18 mouse cellular contexts compared by ENCODE assay signal in genomic region chr1:120109741-120110432, GRCm38 (mm10). TPM values are rescaled to one million over a fixed set of nuclear protein-coding genes. Genes with fewer than 3 reads are reported as not detected.
DNase-seq lines count a peak whose midpoint lies in the region; ATAC-seq and TF ChIP-seq lines count a peak whose summit lies in the region.
"Had no signal": no experiment of that assay in that cellular context is flagged by ENCODE, and none has a peak within 500 bp of the region (broad histone marks: within the 10 kb centered on the region; RNA-seq: fewer than 3 reads in every experiment).

No protein-coding gene starts in this region.

- H3K4me1 ChIP-seq in midbrain, embryonic 11.5 days (ENCODE audit: control insufficient read depth, insufficient read depth, low read length), result no peaks in the 10 kb centered on the region
- H3K4me1 ChIP-seq in midbrain, postnatal 0 days (ENCODE audit: insufficient read depth, low read length), result no peaks in the 10 kb centered on the region
- no peaks in the 10 kb centered on the region for H3K4me1 ChIP-seq in kidney, embryonic 16.5 days (ENCODE audit: insufficient read depth, low read length)
- H3K4me1 ChIP-seq: forebrain, embryonic 12.5 days; heart, embryonic 13.5 days had no signal

- no peak for TF ChIP-seq CTCF in midbrain, postnatal 0 days (IDR thresholded peaks at IDR 0.05)
- no peak for TF ChIP-seq CTCF in left cerebral cortex, adult 2 months (IDR thresholded peaks at IDR 0.05)

- no peaks in the 10 kb centered on the region for H3K27me3 ChIP-seq in midbrain, embryonic 11.5 days (ENCODE audit: control insufficient read depth, insufficient read depth, low read length)
- no peaks in the 10 kb centered on the region for H3K27me3 ChIP-seq in midbrain, postnatal 0 days (ENCODE audit: insufficient read depth, low read length)
- no peaks in the 10 kb centered on the region for H3K27me3 ChIP-seq in kidney, embryonic 16.5 days (ENCODE audit: insufficient read depth, low read length)
- H3K27me3 ChIP-seq: embryonic facial prominence, embryonic 13.5 days; forebrain, embryonic 12.5 days; heart, embryonic 13.5 days had no signal

- peaks cover 16% of the 10 kb centered on the region for H3K36me3 ChIP-seq in midbrain, embryonic 11.5 days (ENCODE audit: control insufficient read depth, insufficient read depth, low read length)
- peaks cover 16% of the 10 kb centered on the region for H3K36me3 ChIP-seq in midbrain, postnatal 0 days (ENCODE audit: insufficient read depth, low read length)
- H3K36me3 ChIP-seq in kidney, embryonic 16.5 days (ENCODE audit: insufficient read depth, low read length), result peaks cover 23% of the 10 kb centered on the region

- DNase-seq in midbrain, embryonic 11.5 days (ENCODE audit: low spot score, missing footprints), result peak; percentile 2
- no peak for DNase-seq in midbrain, postnatal 0 days (ENCODE audit: low spot score)
- peak; percentile 76 to 90 for DNase-seq in kidney, postnatal 25 days
- no peak for DNase-seq in gastrocnemius, adult 8-10 months (ENCODE audit: low spot score in 2 of 2)
- no peak for DNase-seq in layer of hippocampus, adult 18-20 months (ENCODE audit: low spot score in 2 of 2)
- DNase-seq in left cerebral cortex, adult 2 months (ENCODE audit: extremely low spot score in 1 of 2, low spot score in 2 of 2), result no peak
- DNase-seq: adrenal gland, postnatal 10 days; cerebellum, adult 11 months; cerebellum, adult 8-10 months; cerebellum, postnatal 25 days; forebrain, postnatal 0 days; gastrocnemius, postnatal 36 days; heart, adult 11 months; heart, postnatal 36 days had no signal

- no peaks in the 10 kb centered on the region for H3K9me3 ChIP-seq in midbrain, embryonic 11.5 days (ENCODE audit: control insufficient read depth, low read length)
- no peaks in the 10 kb centered on the region for H3K9me3 ChIP-seq in midbrain, postnatal 0 days (ENCODE audit: low read length)
- H3K9me3 ChIP-seq in kidney, embryonic 16.5 days (ENCODE audit: low read length), result peaks cover 8% of the 10 kb centered on the region

- no peak overlapping the region for H3K4me2 ChIP-seq in midbrain, embryonic 11.5 days
- H3K4me2 ChIP-seq in midbrain, postnatal 0 days (ENCODE audit: low read depth, low read length, poor library complexity, severe bottlenecking), result no peak overlapping the region
- no peak overlapping the region for H3K4me2 ChIP-seq in kidney, embryonic 16.5 days (replicated peaks; ENCODE audit: low read depth, low read length)
- H3K4me2 ChIP-seq: embryonic facial prominence, embryonic 13.5 days; forebrain, embryonic 12.5 days; heart, embryonic 13.5 days had no signal

- WGBS in midbrain, embryonic 11.5 days, result 89% methylated on average over 19 of the region's 19 CpGs
- WGBS in midbrain, postnatal 0 days, result 86% methylated on average over 19 of the region's 19 CpGs
- 79% methylated on average over 19 of the region's 19 CpGs for WGBS in kidney, embryonic 16.5 days

- intact Hi-C loops in left cerebral cortex, adult 2 months (cut with DNase I), result no loop called here

- no peak overlapping the region for H3K27ac ChIP-seq in midbrain, embryonic 11.5 days (ENCODE audit: low read depth, low read length)
- no peak overlapping the region for H3K27ac ChIP-seq in midbrain, postnatal 0 days (ENCODE audit: low read depth, low read length)
- peak overlapping the region; percentile 60; the same call in 1 of the 2 replicates for H3K27ac ChIP-seq in kidney, embryonic 16.5 days (ENCODE audit: low read length)
- no peak overlapping the region for H3K27ac ChIP-seq in left cerebral cortex, adult 2 months
- H3K27ac ChIP-seq: embryonic facial prominence, embryonic 13.5 days; forebrain, embryonic 12.5 days; heart, embryonic 13.5 days had no signal

- ATAC-seq in midbrain, embryonic 11.5 days (ENCODE audit: low FRiP score), result no peak
- ATAC-seq in midbrain, postnatal 0 days (ENCODE audit: low FRiP score), result no peak
- ATAC-seq in kidney, embryonic 16.5 days (ENCODE audit: low FRiP score, low TSS enrichment), result peak; percentile 42; the same call in 1 of the 2 replicates
- ATAC-seq: forebrain, postnatal 0 days had no signal

- H3K4me3 ChIP-seq in midbrain, embryonic 11.5 days (ENCODE audit: low read depth, low read length), result no peak overlapping the region
- H3K4me3 ChIP-seq in midbrain, postnatal 0 days (ENCODE audit: low read depth, low read length), result no peak overlapping the region
- no peak overlapping the region for H3K4me3 ChIP-seq in kidney, embryonic 16.5 days (ENCODE audit: low read length)
- H3K4me3 ChIP-seq in left cerebral cortex, adult 2 months, result no peak overlapping the region
- H3K4me3 ChIP-seq: embryonic facial prominence, embryonic 13.5 days; forebrain, embryonic 12.5 days; heart, embryonic 13.5 days had no signal

- no peak overlapping the region for H3K9ac ChIP-seq in midbrain, embryonic 11.5 days (ENCODE audit: low read length)
- H3K9ac ChIP-seq in midbrain, postnatal 0 days (replicated peaks; ENCODE audit: low read length, poor library complexity, severe bottlenecking), result no peak overlapping the region
- H3K9ac ChIP-seq in kidney, embryonic 16.5 days (replicated peaks; ENCODE audit: low read length), result no peak overlapping the region
- H3K9ac ChIP-seq: embryonic facial prominence, embryonic 13.5 days; forebrain, embryonic 12.5 days; forebrain, postnatal 0 days; heart, embryonic 13.5 days had no signal

RNA-seq across cellular contexts. Expression of gene Dbi, which starts 11.0 kb away (rescaled TPM):
- 690 and 715 TPM in 2 replicates for polyA plus RNA-seq in midbrain, embryonic 11.5 days (2014; fragmentation: Nextera tagmentation; extraction: Ambion mirVana)
- 515 and 540 TPM in 2 replicates for total RNA-seq in midbrain, postnatal 0 days (2014; rRNA removed)
- polyA plus RNA-seq in midbrain, postnatal 0 days (2015; fragmentation: Nextera tagmentation; extraction: Ambion mirVana), result 1,809 and 1,897 TPM in 2 replicates
- polyA plus RNA-seq in kidney, embryonic 16.5 days (2015; fragmentation: Nextera tagmentation; extraction: Ambion mirVana), result 658 and 708 TPM in 2 replicates
- 100 to 1,000 TPM; 117 to 144 (median 142) TPM for total RNA-seq in gastrocnemius, adult 8-10 months (2022)
- total RNA-seq in layer of hippocampus, adult 18-20 months (2021), result 100 to 1,000 TPM; 351 to 386 TPM
- total RNA-seq in left cerebral cortex, adult 2 months (2021), result 100 to 1,000 TPM; 202 to 252 TPM

RNA-seq across cellular contexts. Expression of gene 3110009E18Rik, which starts 11.1 kb away (rescaled TPM):
- 26.4 and 27.1 TPM in 2 replicates for polyA plus RNA-seq in midbrain, embryonic 11.5 days (2014; fragmentation: Nextera tagmentation; extraction: Ambion mirVana)
- 0.77 and 1.9 TPM in 2 replicates for total RNA-seq in midbrain, postnatal 0 days (2014; rRNA removed)
- polyA plus RNA-seq in midbrain, postnatal 0 days (2015; fragmentation: Nextera tagmentation; extraction: Ambion mirVana), result 11.4 and 15.7 TPM in 2 replicates
- polyA plus RNA-seq in kidney, embryonic 16.5 days (2015; fragmentation: Nextera tagmentation; extraction: Ambion mirVana), result 13.5 and 16.7 TPM in 2 replicates
- total RNA-seq in gastrocnemius, adult 8-10 months (2022), result 1 to 10 TPM; 3.6 to 5.2 (median 4.1) TPM
- total RNA-seq in layer of hippocampus, adult 18-20 months (2021), result 1 to 10 TPM; 6.7 to 7.8 TPM
- total RNA-seq in left cerebral cortex, adult 2 months (2021), result 1 to 10 TPM; 6.3 to 6.8 TPM

RNA-seq across cellular contexts. Expression of gene Tmem37, which starts 36.0 kb away (rescaled TPM):
- 6.8 and 7.3 TPM in 2 replicates for polyA plus RNA-seq in midbrain, embryonic 11.5 days (2014; fragmentation: Nextera tagmentation; extraction: Ambion mirVana)
- total RNA-seq in midbrain, postnatal 0 days (2014; rRNA removed), result 2.7 and 4.0 TPM in 2 replicates
- 6.9 and 7.5 TPM in 2 replicates for polyA plus RNA-seq in midbrain, postnatal 0 days (2015; fragmentation: Nextera tagmentation; extraction: Ambion mirVana)
- 78.9 and 83.5 TPM in 2 replicates for polyA plus RNA-seq in kidney, embryonic 16.5 days (2015; fragmentation: Nextera tagmentation; extraction: Ambion mirVana)
- 10 to 100 TPM in 2 of 4 experiments, 1 to 10 TPM in 2; 7.0 to 17.1 (median 11.3) TPM for total RNA-seq in gastrocnemius, adult 8-10 months (2022)
- total RNA-seq in layer of hippocampus, adult 18-20 months (2021), result 1 to 10 TPM; 1.2 to 1.5 TPM
- 1 to 10 TPM; 1.6 to 2.5 TPM for total RNA-seq in left cerebral cortex, adult 2 months (2021)

Comparison
In these comparisons a context has a peak if more than half of its experiments do, and no peak if none do; other contexts are left out.
1. DNase-seq: peak in midbrain, embryonic 11.5 days (single experiment) and kidney, postnatal 25 days (2 of 2); none in midbrain, postnatal 0 days (single experiment), gastrocnemius, adult 8-10 months (0 of 2), layer of hippocampus, adult 18-20 months (0 of 2) and left cerebral cortex, adult 2 months (0 of 2).